Mouse (Mus musculus) myocyte (in vitro differentiated cells): Measurements from ENCODE around the gene Csf2rb. TPM values are rescaled to one million over a fixed set of nuclear protein-coding genes. Genes with fewer than 3 reads are reported as not detected.

ENCODE experiments used
- H3K27me3 ChIP-seq: one replicate; pipeline ENCODE4 v1.6.1; 2011; ENCODE audit not compliant: control insufficient read depth, insufficient read depth, insufficient read length
- H3K36me3 ChIP-seq: one replicate; pipeline ENCODE4 v1.6.1; 2011; ENCODE audit not compliant: control insufficient read depth, insufficient read depth
- H3K4me2 ChIP-seq: one replicate; pipeline ENCODE4 v1.6.1; 2011; ENCODE audit warnings: low read depth, control low read depth
- H3K4me3 ChIP-seq: one replicate; pipeline ENCODE4 v1.5.1; 2011; ENCODE audit warnings: mild to moderate bottlenecking, control low read depth, moderate library complexity
- H3K79me2 ChIP-seq: one replicate; pipeline ENCODE4 v1.6.1; 2011; ENCODE audit not compliant: control insufficient read depth, insufficient read depth
- H3ac ChIP-seq: one replicate; pipeline ENCODE4 v1.6.1; 2011; ENCODE audit not compliant: control insufficient read depth, insufficient read length
- CEBPB ChIP-seq: IDR thresholded peaks from 2 replicates; pipeline ENCODE4 v1.6.1; 2011; ENCODE audit warnings: mild to moderate bottlenecking, moderate library complexity; ENCODE audit not compliant: poor library complexity, insufficient read depth, severe bottlenecking
- E2F4 ChIP-seq: IDR thresholded peaks from one replicate; pipeline ENCODE4 v1.6.1; 2011; ENCODE audit warnings: mild to moderate bottlenecking, control low read depth, moderate library complexity; ENCODE audit not compliant: insufficient read depth
- MAX ChIP-seq: IDR thresholded peaks from one replicate; pipeline ENCODE4 v1.6.1; 2011; ENCODE audit warnings: low read depth, mild to moderate bottlenecking, control low read depth
- MYOD1 ChIP-seq, 3 experiments: IDR thresholded peaks; one replicate each; pipeline ENCODE4 v1.6.1; 2011; ENCODE audit warnings: control low read depth in 2 of 3, low read depth in 2 of 3, mild to moderate bottlenecking in 2 of 3, moderate library complexity in 1 of 3; ENCODE audit not compliant: insufficient read length in 2 of 3, control insufficient read depth in 1 of 3
- MYOG ChIP-seq, 3 experiments: IDR thresholded peaks; one replicate each; pipeline ENCODE4 v1.6.1; 2011; ENCODE audit warnings: control low read depth in 2 of 3, low read depth in 2 of 3, mild to moderate bottlenecking in 2 of 3; ENCODE audit not compliant: insufficient read length in 2 of 3, control insufficient read depth in 1 of 3, insufficient read depth in 1 of 3
- POLR2A ChIP-seq: IDR thresholded peaks from one replicate; pipeline ENCODE4 v1.6.1; 2011; ENCODE audit warnings: low read depth, mild to moderate bottlenecking, control low read depth, moderate library complexity; ENCODE audit not compliant: insufficient read length
- POLR2AphosphoS2 ChIP-seq: IDR thresholded peaks from one replicate; pipeline ENCODE4 v1.6.1; 2011; ENCODE audit warnings: low read depth, control low read depth; ENCODE audit not compliant: insufficient read length
- REST ChIP-seq: IDR thresholded peaks from one replicate; pipeline ENCODE4 v1.6.1; 2011; ENCODE audit warnings: mild to moderate bottlenecking, control low read depth, moderate library complexity; ENCODE audit not compliant: insufficient read depth, insufficient read length
- SRF ChIP-seq: IDR thresholded peaks from one replicate; pipeline ENCODE4 v1.6.1; 2011; ENCODE audit warnings: low read depth; ENCODE audit not compliant: control insufficient read depth, insufficient read length
- TCF12 ChIP-seq: IDR thresholded peaks from one replicate; pipeline ENCODE4 v1.6.1; 2011; ENCODE audit warnings: mild to moderate bottlenecking, control low read depth; ENCODE audit not compliant: poor library complexity, insufficient read depth, severe bottlenecking
- TCF3 ChIP-seq: IDR thresholded peaks from one replicate; pipeline ENCODE4 v1.6.1; 2011; ENCODE audit warnings: low read depth, control low read depth; ENCODE audit not compliant: insufficient read length
- USF1 ChIP-seq: IDR thresholded peaks from one replicate; pipeline ENCODE4 v1.6.1; 2011; ENCODE audit warnings: low read depth, mild to moderate bottlenecking, control low read depth, moderate library complexity
- polyA plus RNA-seq: library from polyadenylated mRNA; unstranded; fragments of >200 nt; fragmentation: generic; extraction: Trizol; gene quantifications from one replicate; pipeline ENCODE4 v1.2.1, GENCODE M21; 2012; ENCODE audit warnings: missing spikeins

The Csf2rb gene
- polyA plus RNA-seq, 1 experiment = 0.08 TPM

DNA sequence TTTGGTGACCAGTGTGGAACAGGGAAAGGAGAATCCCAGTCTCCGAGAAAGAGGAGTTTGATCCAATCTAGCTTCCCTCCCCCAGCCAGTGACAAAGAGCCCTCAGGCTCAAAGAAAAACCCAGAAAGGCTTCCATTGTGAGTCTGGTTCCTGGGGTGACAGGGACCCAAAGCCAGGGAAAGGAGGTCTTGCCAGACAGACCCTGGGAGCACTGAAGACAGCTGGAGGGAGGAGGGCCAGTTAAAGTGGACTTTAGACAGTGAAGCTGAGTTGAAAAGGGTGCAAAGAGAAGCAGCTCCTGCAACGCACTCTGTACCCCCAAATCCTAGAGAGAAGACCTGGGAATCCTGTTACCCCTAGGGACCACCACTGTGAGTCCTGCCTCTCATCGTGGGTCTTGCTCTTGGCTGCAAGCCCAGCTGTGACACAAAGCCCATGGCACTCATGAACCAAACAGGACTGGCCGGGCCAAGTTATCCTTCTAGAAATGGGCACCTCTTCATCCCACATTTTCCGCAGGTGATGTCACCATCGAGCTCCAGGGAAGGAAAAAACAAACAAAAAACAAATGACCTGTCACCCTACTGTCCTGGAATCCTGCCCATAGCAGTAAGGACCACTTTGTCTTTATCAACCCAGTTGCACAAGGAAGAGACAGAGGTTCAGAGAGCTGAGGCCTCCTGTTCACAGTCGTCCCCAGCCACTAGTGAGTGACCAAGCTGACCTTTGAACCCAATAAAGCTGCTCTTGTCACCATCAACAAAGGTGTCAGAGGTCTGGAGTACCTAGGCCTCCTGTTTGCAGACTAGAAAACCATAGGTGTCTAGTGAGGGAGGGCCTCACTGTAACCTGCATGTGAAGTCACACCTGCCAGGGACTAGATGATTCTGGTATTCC is 58.9 kb downstream of the Csf2rb start:
- no peak overlapping the region for H3K4me2 ChIP-seq
- TF ChIP-seq REST = no peak
- TF ChIP-seq USF1 = no peak
- no peak for TF ChIP-seq TCF12
- no peak for TF ChIP-seq MYOD1 (IDR thresholded peaks at IDR 0.05; ENCODE audit: control insufficient read depth in 1 of 3, insufficient read length in 2 of 3, low read depth in 2 of 3)
- no peak for TF ChIP-seq POLR2A
- no peak for TF ChIP-seq E2F4
- no peak for TF ChIP-seq CEBPB
- TF ChIP-seq TCF3 = no peak
- no peak for TF ChIP-seq POLR2AphosphoS2
- no peak for TF ChIP-seq SRF
- no peak for TF ChIP-seq MAX
- TF ChIP-seq MYOG (IDR thresholded peaks at IDR 0.05; ENCODE audit: control insufficient read depth in 1 of 3, insufficient read depth in 1 of 3, insufficient read length in 2 of 3, low read depth in 2 of 3) = no peak

DNA sequence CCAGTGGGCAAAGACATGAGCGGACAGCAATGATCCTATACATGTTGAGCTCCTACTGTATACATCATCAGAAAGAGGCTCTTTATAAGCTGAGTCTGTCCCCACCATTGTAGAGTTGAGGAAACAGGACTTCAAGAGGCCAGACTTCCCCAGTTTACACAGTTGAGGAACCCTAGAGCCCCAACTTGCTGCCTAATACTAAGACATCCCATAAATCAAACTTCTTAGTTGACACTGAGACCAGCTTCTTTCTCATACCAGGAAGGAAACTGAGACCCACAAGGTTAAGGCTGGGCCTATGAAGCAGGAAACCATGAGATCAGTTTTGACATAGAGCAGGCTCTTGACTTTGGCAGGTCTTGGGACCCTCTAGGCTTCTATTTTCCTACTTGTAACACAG is 60.0 kb downstream of the Csf2rb start:
- Histone ChIP-seq H3K79me2 (no peaks in the 10 kb centered on the region), H3K27me3 (peaks cover 33% of the 10 kb centered on the region), H3K36me3 (no peaks in the 10 kb centered on the region), H3ac (no peak overlapping the region), H3K4me2 (no peak overlapping the region), H3K4me3 (no peak overlapping the region)
- TF ChIP-seq E2F4 (no peak), USF1 (no peak), POLR2A (no peak), REST (no peak), CEBPB (no peak), SRF (no peak), POLR2AphosphoS2 (no peak), TCF3 (no peak), MYOD1 (IDR thresholded peaks at IDR 0.05; ENCODE audit: control insufficient read depth in 1 of 3, insufficient read length in 2 of 3, low read depth in 2 of 3) (no peak), MYOG (IDR thresholded peaks at IDR 0.05; ENCODE audit: control insufficient read depth in 1 of 3, insufficient read depth in 1 of 3, insufficient read length in 2 of 3, low read depth in 2 of 3) (no peak), TCF12 (no peak), MAX (no peak)

More for the DNA sequence above, 58.9 kb downstream of the Csf2rb start:
- Histone ChIP-seq H3K36me3 (no peaks in the 10 kb centered on the region), H3ac (no peak overlapping the region), H3K79me2 (no peaks in the 10 kb centered on the region), H3K4me3 (no peak overlapping the region), H3K27me3 (peaks cover 23% of the 10 kb centered on the region)

DNA sequence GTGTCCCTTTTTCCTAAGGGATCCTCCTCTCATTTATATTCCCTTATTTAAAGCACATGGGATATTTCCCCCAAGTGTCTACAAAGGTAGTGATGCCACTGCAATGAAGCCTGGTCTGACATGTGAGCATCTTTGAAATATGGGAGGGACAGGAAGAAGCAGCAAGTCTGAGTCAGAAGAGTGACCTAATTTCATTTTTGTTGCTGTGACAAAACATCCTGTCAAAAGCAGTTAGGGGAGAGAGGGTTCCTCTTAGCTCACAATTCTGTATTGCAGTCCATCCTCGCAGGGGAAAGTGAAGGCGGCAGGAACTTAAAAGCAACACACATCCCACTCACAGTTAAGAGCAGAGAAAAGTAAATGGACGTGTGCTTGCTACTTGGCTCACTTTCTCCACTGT is 65.3 kb downstream of the Csf2rb start:
- TF ChIP-seq POLR2A = no peak
- TF ChIP-seq MAX = no peak
- TF ChIP-seq POLR2AphosphoS2 = no peak
- no peak for TF ChIP-seq USF1
- TF ChIP-seq REST = no peak
- no peak for TF ChIP-seq E2F4
- TF ChIP-seq CEBPB = no peak
- no peak for TF ChIP-seq MYOG (IDR thresholded peaks at IDR 0.05; ENCODE audit: control insufficient read depth in 1 of 3, insufficient read depth in 1 of 3, insufficient read length in 2 of 3, low read depth in 2 of 3)
- no peak for TF ChIP-seq SRF
- no peak for TF ChIP-seq TCF3
- TF ChIP-seq TCF12 = no peak
- no peak for TF ChIP-seq MYOD1 (IDR thresholded peaks at IDR 0.05; ENCODE audit: control insufficient read depth in 1 of 3, insufficient read length in 2 of 3, low read depth in 2 of 3)
- Histone ChIP-seq H3K27me3 (peaks cover 44% of the 10 kb centered on the region), H3K79me2 (no peaks in the 10 kb centered on the region), H3K4me3 (no peak overlapping the region), H3K36me3 (no peaks in the 10 kb centered on the region), H3ac (no peak overlapping the region), H3K4me2 (no peak overlapping the region)

DNA sequence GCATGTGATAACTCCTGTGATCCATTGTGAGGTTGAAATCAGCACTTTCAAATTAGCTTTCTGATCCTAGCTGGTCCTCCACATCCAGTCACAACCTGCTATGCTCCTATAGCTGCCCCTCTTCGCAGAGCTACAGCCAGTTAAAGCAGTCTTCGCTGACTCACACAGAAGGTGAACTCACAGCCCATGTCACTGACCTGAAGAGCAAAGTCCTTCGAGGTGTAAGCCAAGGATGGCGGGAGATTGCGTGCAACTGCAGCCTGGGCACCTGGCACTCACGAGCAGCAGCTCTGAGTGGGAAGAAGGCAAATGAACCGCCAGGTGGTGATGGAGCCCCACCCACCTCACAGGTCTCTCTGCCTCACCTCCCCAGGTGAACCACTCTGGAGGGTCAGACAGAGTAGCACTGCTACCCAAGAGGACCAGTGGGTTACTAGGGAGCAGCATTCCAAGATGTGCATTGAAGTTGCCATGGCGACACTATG is 70.0 kb downstream of the Csf2rb start, which contains the start of gene Tex33:
TSS of gene Tex33 (minus strand) at position 435 of the 485 bp plus-strand sequence.
- H3K4me3 ChIP-seq = no peak within 1 kb of the TSS
- H3K4me2 ChIP-seq = no peak within 1 kb of the TSS
- no peaks in the 10 kb centered on the region for H3K79me2 ChIP-seq
- H3K36me3 ChIP-seq = no peaks in the 10 kb centered on the region
- TF ChIP-seq MAX = no peak
- TF ChIP-seq POLR2A = no peak
- TF ChIP-seq REST = no peak
- TF ChIP-seq TCF3 = no peak
- TF ChIP-seq MYOG (IDR thresholded peaks at IDR 0.05; ENCODE audit: control insufficient read depth in 1 of 3, insufficient read depth in 1 of 3, insufficient read length in 2 of 3, low read depth in 2 of 3) = no peak
- no peak for TF ChIP-seq CEBPB
- no peak for TF ChIP-seq USF1
- no peak for TF ChIP-seq TCF12
- no peak for TF ChIP-seq SRF
- TF ChIP-seq MYOD1 (IDR thresholded peaks at IDR 0.05; ENCODE audit: control insufficient read depth in 1 of 3, insufficient read length in 2 of 3, low read depth in 2 of 3) = no peak
- TF ChIP-seq E2F4 = no peak
- TF ChIP-seq POLR2AphosphoS2 = no peak
- no peak within 1 kb of the TSS for H3ac ChIP-seq
- H3K27me3 ChIP-seq = peaks cover 37% of the 10 kb centered on the region
